Mouse (Mus musculus) liver (tissue): ENCODE results near the gene Lpcat3.
"Not testable (repeated sequence)": the region's sequence is repeated elsewhere in the genome, so short reads cannot be mapped to it uniquely, and the experiment has no call there.

Source experiments
- DNase-seq: peaks from one replicate; pipeline ENCODE4 v3.0.0-alpha.2; 2020; ENCODE audit warnings: mixed read lengths

Gene Lpcat3

GRCm38 (mm10) chr6:124662477-124663423 lies at the start of gene Lpcat3:
Gene Lpcat3, plus strand, starts transcription at chr6:124663027.
- peak; percentile 100 for DNase-seq

- DNase-seq = no peak
Measured at GRCm38 (mm10) chr6:124625612-124626011, 37.2 kb upstream of the Lpcat3 start.

- DNase-seq = not testable (repeated sequence)
Measured at GRCm38 (mm10) chr6:124626184-124626583, 36.6 kb upstream of the Lpcat3 start.

- DNase-seq = no peak
Measured at GRCm38 (mm10) chr6:124630763-124631162, 32.1 kb upstream of the Lpcat3 start.

DNA sequence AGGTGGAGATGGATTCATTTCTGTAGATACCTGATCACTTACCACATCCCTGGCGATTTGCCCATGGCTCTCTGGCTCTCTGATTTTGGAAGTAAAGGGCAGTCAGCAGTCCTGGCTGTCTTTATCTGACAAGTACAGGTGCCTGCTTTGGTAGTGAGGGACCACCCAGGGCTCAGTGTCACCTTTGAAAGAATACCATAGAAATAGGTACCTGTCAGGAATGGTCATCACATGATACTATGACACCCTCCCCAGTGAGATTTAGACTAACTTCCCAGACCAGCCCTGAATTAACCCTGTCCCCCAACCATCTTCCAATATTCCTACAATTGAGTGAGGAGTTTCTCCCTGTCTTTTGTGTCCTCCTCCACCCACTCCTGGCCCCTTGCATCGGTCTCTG lies 26.8 kb upstream of the Lpcat3 start, which contains the start of gene C1s2:
C1s2 (minus strand) TSS at position 101 of the 400 bp plus-strand sequence.
- not testable (repeated sequence) for DNase-seq

DNA sequence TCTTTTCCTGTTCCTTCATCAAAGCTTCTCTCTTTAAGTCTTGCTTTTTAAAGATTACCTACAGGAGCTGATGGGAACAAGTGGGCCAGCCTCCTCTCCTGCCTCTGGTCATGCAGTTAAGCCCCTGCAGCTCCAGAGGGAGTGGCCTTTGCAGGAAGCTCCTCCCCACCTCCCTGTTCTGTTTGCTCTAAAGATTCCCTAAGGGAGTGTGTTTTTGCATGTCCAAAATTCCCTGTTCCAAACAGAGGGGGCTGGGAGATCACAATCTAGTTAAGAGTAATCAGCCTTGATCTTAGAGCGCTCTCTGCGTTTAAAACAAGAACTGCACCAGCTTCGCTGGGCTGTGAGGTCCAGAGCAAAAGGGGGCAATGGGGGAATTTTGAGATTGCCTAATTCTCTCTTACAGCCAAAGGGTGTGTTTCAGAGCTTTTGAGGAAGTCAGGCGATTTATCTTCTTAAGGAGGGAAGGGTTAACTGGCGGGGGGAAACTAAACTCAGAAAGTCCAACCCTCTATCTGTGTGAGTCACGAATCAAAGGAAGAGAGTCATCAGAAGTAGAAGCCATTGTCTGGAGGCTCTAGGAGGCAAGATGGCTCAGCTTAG lies 25.9 kb upstream of the Lpcat3 start:
- DNase-seq = not testable (repeated sequence)

GRCm38 (mm10) chr6:124640041-124640440 lies 22.8 kb upstream of the Lpcat3 start:
- no peak for DNase-seq

DNA sequence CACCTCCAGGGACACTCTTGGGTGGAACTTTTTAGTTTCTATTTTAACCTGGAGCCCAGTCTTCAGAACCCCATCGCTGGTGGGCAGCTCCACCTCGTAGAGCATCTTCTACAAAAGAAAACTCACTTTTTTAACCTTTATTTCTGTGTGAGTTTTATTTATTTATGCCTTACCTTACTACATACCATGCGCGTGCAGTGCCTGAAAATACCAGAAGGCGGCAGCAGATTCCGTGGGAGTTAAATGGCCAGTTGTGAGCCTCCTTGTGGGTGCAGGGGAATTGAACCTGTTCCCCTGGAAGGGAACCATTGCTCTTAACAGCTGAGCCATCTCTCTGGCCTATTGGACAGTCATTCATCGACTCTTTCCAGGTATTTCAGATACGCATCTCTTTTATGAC lies 21.8 kb upstream of the Lpcat3 start:
- peak; percentile 75 for DNase-seq

DNA sequence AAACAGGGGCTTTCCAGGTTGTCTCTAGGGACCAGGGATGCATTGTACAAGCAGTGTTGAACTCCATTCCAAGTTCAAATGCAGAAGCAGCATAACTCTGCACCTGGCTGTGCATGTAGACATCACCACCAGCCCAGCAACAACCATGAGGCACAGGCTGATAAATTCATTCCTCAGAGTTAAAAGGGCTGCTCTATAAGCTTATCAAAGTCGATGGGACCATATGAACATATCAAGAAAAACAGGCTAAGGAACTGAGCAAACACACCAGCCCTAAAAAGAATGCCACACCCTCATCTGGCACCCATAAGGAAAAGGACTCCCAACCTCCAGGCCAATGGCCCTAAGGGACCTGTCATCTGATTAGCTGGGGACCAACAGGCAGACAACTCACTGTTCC lies 16.4 kb upstream of the Lpcat3 start:
- DNase-seq = peak; percentile 62

GRCm38 (mm10) chr6:124655893-124656292 lies 6.9 kb upstream of the Lpcat3 start:
- DNase-seq = no peak

GRCm38 (mm10) chr6:124658067-124658466 lies 4.8 kb upstream of the Lpcat3 start:
- DNase-seq = no peak

- DNase-seq = no peak
Measured at GRCm38 (mm10) chr6:124661156-124661806, 1.5 kb upstream of the Lpcat3 start.

GRCm38 (mm10) chr6:124661995-124662394 lies 832 bp upstream of the Lpcat3 start:
- no peak for DNase-seq

- DNase-seq = no peak
Measured at GRCm38 (mm10) chr6:124663424-124663795, 583 bp downstream of the Lpcat3 start.

- peak; percentile 41 for DNase-seq
Measured at GRCm38 (mm10) chr6:124664256-124664655, 1.4 kb downstream of the Lpcat3 start.

DNA sequence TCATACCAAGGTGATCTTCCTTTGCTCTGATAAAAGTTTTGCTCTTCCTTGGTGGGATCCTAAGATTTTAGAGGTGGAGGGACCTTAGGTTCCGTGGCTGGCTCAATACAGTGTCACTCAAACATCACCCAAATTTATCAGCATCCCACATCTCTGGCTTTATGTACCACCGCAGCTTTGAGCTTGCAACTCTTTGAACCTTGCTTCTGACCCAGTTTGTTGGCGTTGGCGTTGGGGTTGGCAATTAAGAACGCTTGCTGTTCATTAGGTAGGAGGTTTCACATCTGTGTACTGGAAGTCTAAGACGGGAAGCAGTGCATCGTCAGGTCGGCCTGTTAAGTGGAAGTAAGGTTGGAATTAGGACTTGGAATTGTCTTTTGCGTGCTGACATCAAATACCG lies 2.2 kb downstream of the Lpcat3 start:
- no peak for DNase-seq

GRCm38 (mm10) chr6:124669234-124669859 lies 6.5 kb downstream of the Lpcat3 start:
- DNase-seq = no peak

DNA sequence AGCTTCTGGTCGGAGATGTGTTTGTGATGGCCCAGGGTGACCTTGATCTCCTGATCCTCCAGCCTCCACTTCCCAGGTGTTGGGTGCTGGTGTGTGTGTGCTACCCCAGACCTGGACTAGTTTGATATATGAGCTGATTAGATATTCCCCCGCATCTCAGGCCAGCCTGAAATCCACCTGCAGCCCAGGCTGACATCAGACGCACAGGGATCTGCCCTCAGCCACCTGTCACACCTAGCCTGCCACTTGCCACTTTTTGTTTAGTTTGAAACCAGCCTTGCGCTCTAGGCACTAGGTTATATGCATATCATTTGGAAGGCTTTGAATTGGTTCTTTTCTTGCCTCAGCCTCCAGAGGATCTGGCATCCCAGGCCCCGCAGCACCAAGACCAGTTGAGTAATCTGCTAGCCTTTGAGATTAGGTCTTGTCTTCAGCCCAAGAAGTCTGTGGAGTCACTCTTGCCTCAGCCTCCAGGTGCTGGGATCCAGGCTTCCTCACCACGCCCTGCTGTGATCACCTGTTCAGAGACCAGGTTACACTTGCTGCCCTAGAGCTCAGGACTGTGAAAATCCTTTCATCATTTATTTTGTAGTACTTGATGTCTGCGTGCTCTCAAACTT lies 7.6 kb downstream of the Lpcat3 start:
- DNase-seq = no peak

- no peak for DNase-seq
Measured at GRCm38 (mm10) chr6:124672100-124672499, 9.3 kb downstream of the Lpcat3 start.

DNA sequence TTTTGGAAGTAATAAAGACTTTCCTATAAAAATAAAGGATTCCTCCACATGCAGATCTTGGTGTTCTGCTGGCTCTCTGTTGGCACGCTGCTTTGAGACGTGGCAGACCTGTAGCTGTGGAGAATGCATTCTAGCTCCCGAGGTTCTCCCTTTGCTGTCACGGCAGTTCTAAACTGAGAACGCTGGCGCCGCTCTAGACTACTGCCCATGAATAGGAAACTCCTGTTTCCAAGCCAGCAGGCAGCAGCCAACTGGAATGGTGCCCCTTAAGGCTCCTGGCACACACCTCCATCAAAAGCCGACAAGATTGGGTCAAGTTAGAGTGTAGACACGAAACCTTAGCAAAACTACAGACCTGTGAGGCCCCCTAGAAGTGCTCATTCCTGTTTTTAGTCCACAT lies 10.8 kb downstream of the Lpcat3 start:
- DNase-seq = no peak

GRCm38 (mm10) chr6:124674591-124674990 lies 11.8 kb downstream of the Lpcat3 start:
- no peak for DNase-seq

DNA sequence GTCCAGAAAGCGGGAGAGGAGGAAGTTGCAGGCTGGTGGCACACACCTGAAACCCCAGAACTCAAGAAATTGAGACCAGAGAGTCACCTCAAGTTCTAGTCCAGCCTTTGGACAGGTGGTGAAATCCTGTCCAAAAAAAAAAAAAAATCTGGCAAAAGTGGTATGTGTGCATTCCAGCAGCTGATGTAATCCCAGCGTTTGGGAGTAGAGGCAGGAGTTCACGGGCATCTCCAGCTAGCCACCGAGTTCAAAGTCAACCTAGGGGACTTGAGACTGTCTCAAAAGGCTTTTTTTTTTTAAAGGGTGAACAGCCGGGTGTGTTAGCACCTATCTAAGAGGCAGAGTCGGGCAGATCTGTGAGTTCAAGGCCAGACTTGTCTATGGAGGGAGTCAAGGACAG lies 13.3 kb downstream of the Lpcat3 start:
- DNase-seq = no peak

- DNase-seq = no peak
Measured at GRCm38 (mm10) chr6:124678769-124679168, 15.9 kb downstream of the Lpcat3 start.
